Mouse (Mus musculus) left cerebral cortex, postnatal 10 days (tissue): ENCODE results near the gene Spib. TPM values are rescaled to one million over a fixed set of nuclear protein-coding genes. Genes with fewer than 3 reads are reported as not detected.

Experiments
- DNase-seq, 2 experiments: peaks; one replicate each; pipeline ENCODE4 v3.0.0; 2021 to 2022; ENCODE audit warnings: low spot score in 2 of 2, mixed read lengths in 1 of 2; ENCODE audit errors: extremely low spot score in 1 of 2
- intact Hi-C: fragments of 180-260 bp; cut with DNase I; formaldehyde crosslinking; loops from one replicate; pipeline ENCODE4 v1.15.1; 2025
- total RNA-seq, 2 experiments: library from RNA; stranded (reverse); gene quantifications; 2 replicates each; pipeline ENCODE4 v1.2.3; 2021

Gene Spib
- total RNA-seq, result under 1 TPM in 1 of 2 experiments, not detected in 1; 0.13 TPM

DNA sequence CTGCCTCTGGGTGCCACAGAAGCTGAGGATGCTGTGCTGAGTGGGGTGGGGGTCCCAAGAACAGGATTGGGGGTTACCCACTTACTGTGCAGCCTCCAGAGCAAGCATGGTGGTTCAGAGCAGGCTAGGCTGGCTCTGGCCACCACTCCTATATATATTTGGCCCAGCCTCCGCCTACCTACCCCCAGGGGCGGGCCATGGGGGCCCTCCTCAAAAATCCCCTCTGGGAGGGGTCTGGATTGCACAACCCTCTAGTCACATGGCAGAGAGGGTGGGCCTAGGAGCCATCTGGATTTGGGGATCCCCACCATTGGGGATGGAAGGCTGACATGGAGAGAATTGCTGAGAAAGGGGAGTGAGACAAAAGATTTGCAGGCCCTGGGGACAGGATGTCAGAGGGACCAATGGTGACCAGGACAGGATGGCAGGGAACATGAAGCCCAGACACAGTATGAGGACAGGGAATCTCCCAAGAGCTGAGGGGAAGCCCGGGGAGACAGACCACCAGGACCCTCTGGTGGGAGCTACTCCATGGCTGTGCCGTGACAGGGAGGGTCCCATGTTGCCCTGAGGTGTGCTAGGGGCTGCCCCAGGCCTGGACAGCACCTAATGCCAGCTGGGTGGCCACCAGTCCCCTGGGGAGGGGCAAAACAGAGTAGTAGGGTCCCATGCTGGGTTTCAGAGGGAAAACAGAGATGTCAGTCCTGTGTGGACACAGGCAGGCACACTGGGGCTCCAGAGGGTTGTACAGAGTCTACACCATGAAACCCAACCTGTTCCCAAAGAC lies at the start of gene Spib:
Gene Spib (minus strand): TSS at position 126 of the 787 bp plus-strand sequence.
- DNase-seq, result no peak
- intact Hi-C loops, result no loop called here

DNA sequence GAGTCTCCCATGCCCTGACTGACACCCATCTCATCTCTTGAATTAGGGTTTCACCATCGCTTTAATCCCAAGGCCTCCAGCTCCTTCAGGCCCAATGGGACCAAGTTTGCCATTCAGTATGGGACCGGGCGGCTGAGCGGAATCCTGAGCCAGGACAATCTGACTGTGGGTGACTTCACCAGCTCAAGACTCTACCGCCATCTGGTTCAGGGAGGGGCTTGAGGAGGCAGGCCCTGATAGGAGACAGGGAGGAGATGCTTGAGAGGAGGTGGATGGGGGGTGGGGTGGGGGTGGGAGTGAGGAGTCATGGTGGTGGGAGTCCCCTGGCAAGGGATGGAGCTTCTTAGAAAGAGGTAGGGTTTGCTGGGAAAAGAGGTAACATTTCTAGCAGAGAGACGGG lies 49.8 kb upstream of the Spib start:
- intact Hi-C loops, result no loop called here

DNA sequence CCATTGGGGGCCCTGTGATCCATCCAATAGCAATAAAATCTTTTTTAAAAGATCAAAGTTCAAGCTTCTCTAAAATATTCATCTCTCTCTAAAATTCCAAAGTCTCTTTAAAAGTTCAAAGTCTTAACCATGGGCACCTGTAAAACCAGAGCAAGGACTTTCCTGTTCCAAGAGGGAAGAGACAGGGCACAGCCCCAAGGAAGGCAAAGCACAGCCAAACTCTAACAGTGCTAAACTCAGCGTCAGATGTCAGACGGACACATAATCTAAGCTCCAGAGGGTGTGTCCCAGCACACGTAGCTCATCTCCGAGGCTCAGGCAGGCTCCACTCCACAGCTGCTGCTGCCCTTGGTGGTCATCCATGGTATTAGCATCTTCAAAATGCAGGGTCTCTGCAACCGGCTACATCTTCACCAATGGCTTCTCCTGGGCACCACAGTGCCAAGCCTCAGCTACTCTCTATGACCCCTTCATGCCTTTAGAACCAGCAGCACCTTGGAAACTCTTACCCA lies 44.5 kb upstream of the Spib start:
- no peak for DNase-seq
- intact Hi-C loops, result no loop called here

More for the DNA sequence above, 49.8 kb upstream of the Spib start:
- no peak for DNase-seq

DNA sequence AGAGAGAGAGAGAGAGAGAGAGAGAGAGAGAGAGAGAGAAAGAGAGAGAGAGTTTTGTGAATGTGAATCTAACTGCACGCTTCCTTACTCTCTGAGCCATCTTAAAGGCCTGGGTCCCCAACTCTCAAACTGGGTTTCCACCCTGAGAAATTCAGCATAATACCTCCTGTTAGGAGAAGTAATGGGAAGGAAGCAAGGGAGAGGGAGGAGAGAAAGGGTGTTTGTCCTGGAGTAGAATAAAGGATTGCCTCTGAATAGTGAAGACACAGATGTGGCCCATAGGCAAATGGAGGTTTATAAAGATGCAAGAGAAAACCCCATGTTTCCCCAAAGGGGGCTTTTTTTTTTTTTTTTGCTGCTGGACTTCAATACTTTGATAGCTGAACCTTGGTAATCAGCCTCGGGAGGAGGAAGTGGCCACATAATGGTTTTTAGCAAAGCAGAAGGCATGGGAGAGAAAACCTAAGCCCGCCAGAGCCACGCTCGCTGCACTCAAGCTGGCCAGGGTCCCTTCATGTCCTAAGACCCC lies 41.1 kb upstream of the Spib start:
- intact Hi-C loops, result no loop called here
- DNase-seq, result no peak

DNA sequence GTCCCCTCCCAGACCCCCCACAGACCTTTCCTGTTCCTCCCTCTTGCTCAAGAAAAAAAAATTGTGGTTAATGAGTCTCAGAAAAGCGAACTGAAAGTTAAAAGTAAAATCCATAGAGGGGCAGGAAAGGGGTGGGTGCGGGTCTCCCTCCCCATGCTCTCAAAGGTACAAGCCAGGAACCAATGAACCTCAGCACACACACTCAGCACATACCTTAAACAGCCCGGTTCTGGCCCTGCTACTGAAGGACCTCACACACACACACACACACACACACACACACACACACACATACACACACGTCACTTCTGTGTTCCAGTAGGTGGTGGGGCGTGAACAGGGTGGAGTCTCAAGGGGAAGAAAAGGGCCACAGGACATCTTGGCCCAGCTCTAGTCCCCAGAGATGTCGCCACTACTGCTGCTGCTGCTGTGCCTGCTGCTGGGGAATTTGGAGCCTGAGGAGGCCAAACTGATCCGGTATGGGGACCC lies 40.4 kb upstream of the Spib start, which contains the start of gene Napsa:
Gene Napsa (plus strand): TSS at position 168 of the 489 bp plus-strand sequence.
- intact Hi-C loops, result no loop called here
- DNase-seq, result no peak

DNA sequence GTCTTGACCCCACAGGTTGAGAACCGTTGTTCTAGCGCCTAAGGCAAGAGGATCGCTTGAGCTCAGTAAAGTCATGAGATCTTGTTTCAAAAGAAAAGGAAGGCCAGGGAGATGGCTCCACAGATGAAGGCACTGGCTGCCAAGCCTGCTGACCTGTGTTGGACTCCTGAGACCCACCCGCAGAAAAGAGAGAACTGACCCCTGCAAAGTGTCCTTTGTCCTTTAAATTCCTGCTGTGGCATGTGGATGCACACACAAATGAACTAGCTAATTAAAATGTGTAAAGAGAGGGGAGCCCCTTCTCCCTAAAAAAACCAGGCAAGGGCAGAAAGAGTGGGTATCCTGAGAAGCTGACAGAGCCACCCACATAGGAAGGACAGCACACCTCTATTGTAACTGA lies 39.9 kb upstream of the Spib start:
- intact Hi-C loops, result no loop called here
- DNase-seq, result no peak

DNA sequence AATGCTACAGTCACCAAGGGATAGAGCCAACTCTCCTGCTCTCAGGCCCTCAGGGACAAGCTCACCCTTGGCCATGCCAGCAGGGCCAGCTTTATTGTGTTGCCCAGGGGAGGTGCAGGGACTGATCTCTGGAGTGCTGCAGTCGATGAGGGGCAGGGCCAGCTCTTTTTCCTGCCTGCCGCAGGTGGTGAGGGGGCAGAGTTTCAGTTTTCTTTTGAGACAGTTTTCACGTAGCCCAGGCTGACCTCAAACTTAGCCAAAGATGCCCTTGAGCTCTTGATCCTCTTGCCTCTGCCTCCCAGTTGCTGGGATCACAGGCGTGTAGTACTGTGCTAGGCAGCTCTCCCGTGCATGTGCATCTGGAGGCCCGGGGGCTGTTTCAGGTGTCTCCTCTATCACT lies 39.1 kb upstream of the Spib start:
- DNase-seq, result no peak
- intact Hi-C loops, result no loop called here

DNA sequence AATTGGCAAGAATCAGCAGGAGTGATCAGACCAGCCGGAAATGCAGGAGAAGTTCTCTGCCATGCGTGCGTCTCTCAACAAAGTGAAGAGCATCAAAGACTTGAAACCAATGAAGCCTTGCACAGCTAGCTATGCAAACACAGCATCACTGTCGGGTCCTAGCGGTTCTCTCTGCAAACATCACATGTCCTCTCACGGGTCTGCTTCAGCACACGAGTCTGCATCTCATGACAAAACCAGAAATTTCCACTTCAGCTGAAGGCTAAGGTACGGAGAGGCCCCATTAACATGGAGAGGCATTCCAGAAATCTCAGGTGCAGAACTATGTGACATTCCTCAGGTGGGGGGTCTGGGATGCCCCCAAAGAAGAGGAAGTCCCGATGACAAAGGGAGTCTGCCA lies 36.9 kb upstream of the Spib start:
- DNase-seq, result no peak
- intact Hi-C loops, result loop anchor here (5.0 kb wide), 1 partner anchor 78 kb away; no protein-coding TSS in a partner anchor

DNA sequence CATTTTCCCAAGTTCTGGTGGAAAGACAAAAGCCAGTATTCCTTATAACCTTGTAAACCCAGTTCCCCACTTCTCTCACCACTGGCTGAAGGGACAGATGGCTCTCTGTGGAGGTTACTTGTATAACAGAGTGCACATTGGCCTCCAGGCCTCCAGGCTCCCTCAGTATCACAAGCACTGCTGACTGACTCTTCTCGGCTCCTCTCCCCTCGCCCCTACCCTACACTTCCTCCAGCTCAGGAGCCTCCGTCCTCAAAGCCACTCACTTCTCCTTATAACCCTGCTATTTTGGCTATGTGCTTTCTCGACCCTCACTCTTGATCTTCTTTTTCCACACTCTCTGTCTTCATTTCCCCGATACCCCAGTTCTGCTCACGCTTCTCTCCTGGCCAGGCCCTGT lies 33.5 kb upstream of the Spib start:
- DNase-seq, result no peak
- intact Hi-C loops, result loop anchor here (5.0 kb wide), 1 partner anchor 82 kb away; no protein-coding TSS in a partner anchor

DNA sequence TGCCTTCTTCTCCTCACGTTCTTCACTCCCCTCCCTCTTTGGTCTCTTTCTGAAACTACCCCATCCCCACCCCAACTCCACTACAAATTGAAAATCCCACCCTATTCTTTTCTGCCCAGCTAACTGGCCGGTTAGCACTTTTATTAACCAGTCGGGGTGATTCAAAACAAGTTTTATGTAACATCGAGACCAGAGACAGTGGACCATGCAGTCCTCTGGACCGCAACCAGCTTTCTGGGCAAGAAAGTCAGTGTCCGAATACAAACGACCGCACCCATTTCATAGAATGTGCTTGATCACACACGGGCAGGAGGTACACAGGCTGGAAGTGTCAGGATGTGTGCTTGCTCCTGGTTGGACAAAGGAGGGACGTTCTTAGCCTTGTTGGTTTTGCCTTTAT lies 32.6 kb upstream of the Spib start:
- intact Hi-C loops, result loop anchor here (5.0 kb wide), 1 partner anchor 42 kb away; the partner anchor contains the start of gene Mybpc2
- DNase-seq, result no peak

DNA sequence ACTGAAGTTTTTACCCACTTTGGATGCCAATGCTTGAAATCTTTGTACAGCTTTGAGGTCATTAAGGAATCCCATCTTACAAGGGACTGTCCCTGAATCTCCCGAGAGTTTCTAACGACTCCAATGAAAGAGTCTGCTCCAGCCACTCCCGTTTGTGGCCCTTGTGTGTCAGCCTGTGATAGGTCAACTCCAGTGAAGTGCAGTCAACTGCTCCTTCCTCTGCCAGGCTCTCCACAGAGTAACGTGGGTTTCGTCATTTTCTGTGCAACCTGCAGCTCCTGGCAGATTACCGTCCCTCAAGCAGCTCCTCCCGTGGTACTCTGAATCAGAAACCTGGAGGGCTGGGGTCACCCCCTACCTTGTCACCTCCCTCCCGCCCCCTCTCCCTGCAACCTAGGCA lies 31.4 kb upstream of the Spib start:
- no peak for DNase-seq
- intact Hi-C loops, result loop anchor here (5.0 kb wide), 1 partner anchor 41 kb away; the partner anchor contains the start of gene Mybpc2

DNA sequence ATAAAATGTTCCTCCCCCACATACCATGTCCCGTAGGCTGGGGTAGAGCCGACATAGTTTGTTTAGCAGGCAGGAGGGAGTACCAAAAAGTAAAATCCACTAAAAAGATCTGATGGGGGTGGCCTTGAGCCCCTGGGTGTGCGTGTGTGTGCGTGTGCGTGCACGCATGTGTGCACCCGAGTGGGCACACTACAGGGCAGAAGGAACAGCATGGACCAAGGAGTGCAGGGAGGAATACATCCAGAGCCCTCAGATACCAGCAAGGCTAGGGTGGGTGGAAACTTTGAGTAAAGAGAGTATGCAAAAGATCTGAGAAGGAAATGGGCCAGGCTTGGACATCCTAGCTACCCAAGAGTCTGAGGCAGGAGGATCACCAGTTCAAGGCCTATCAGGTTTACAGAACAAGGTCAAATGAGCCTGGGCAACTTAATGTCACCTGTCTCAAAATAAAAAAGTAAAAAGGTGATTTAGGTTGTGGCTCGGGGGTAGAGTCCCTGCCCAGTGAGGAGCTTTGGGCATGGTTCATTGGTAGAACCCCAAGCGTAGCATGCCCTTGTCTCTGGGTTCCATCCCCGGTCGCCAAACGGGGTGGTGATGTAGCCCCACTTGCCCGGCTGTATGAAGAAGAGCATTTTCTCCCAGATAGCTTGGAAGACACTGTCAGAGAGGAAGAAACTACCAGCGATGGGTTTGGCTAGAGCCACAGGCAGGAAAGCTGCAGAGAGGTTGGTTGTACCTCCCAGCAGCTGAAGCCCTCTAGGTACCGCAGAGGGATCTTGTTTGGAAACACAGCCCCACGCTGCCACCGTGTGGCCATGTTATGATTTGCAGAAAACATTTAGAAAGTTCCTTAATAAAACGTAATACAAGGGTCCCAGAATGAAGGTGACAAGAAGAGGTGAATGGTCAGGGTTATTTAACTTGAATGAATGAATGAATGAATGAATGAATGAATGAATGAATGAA lies 28.8 kb upstream of the Spib start:
- intact Hi-C loops, result loop anchor here (5.0 kb wide), 1 partner anchor 38 kb away; the partner anchor contains the start of gene Mybpc2
- DNase-seq, result peak; percentile 62 to 78

DNA sequence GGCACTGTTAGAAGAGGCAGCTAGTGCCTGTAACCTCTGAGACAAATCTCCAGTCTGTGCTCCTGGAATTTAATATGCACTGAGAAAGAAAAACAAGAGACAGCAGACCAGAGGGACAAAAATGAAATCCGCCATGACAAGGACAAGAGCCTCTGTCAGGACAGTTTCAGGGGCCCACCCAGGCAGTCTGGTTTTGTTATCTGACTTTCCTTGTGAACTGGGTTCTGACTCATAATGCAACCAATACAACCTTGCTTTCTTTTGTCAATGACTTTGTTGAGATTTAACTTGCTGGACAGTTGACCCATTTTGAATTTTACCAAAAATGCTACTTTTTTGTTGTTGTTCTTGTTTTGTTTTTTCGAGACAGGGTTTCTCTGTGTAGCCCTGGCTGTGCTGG lies 25.8 kb upstream of the Spib start:
- DNase-seq, result no peak
- intact Hi-C loops, result loop anchor here (10.0 kb wide), 1 partner anchor 183 kb away; no protein-coding TSS in a partner anchor

DNA sequence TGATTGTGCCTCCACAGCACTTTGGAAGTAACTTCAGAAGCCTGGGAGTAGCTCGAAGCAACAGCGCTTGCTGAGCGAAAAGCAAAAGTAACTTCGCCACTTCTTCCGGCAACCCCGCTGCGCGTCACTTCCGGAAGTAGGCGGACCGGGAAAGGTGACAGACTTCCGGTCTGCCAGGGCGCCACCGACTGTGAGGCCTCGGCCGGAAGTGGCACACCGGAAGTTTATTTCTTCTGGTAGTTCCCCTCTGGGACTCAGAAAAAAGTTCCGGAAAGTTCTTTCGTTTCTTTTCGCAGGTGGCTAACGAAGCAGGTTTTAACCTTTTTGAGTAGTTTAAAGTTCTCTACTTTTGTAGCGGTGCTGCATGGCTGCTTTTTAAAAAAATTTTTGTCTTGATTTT lies 22.0 kb upstream of the Spib start, which contains the start of gene Nr1h2:
Gene Nr1h2 (minus strand): TSS at position 126 of the 400 bp plus-strand sequence.
- DNase-seq, result peak; percentile 94 to 98
- intact Hi-C loops, result loop anchor here (5.0 to 10.0 kb wide), 2 partner anchors 57 to 179 kb away; partner anchors contain the start of genes Emc10 and Fam71e1

DNA sequence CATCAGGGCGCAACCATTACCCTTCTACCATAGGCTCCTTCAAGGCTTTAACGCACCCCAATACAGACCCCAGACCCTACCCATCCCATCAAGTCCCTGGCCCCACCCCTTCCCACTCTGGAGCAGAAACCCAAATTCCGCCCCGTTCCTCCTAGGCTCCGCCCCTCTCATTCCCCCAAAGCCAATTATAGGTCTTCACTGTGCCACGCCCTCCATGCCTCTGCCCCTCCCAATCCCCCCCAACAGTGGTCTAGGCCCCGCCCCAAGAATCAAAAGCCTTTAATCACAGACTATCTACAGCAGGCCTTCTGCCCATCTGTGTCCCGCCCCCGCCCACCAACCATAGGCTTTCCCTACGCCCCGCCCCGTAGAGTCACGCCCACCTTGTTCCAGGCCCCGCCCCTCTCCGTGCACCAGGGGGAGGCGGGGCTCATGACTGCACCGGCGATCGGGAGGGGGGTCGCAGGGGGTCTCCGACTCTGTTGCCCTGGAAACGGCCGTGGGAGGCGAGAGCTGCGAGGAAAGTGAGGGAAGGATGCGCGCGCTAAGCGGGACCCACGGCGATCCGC lies 21.4 kb upstream of the Spib start:
- DNase-seq, result peak; percentile 40 to 90
- intact Hi-C loops, result loop anchor here (5.0 to 10.0 kb wide), 2 partner anchors 56 to 178 kb away; partner anchors contain the start of genes Emc10 and Fam71e1

DNA sequence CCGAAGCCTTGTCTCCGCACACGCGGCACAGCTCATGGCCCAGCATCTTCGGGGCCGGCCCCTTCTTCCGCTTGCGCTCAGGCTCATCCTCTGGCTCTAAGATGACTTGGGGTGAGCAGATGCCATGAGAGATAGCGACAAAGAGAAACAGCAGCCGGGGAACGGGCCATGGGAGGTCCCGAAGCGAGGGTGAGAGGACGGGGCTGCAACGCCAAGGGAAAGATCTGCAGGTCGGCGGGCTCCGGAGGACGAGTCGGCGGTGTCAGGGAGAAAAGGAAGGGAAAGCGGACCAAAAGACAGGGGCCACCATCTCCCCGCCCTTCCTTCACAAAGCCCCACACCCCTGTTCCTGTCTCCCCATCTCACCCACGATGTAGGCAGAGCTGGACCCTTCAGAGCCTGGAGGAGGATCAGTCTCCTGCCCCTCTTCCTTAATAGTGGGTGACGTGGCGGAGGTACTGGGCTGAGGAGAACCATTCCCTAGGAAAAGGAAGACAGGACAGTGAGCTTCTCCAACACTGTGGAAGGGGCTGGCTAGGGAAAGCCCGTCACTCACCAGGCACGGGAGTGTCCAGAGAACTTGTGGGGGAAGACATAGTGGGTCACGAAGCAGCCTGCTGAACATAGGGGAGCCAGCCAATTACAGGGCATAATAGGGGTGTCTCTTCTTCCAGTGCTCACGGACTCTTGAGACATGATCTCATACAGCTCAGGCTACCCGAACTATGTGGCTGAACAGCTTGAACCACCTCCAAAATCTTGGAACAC lies 20.5 kb upstream of the Spib start:
- DNase-seq, result no peak
- intact Hi-C loops, result loop anchor here (5.0 to 10.0 kb wide), 2 partner anchors 55 to 178 kb away; partner anchors contain the start of genes Emc10 and Fam71e1

DNA sequence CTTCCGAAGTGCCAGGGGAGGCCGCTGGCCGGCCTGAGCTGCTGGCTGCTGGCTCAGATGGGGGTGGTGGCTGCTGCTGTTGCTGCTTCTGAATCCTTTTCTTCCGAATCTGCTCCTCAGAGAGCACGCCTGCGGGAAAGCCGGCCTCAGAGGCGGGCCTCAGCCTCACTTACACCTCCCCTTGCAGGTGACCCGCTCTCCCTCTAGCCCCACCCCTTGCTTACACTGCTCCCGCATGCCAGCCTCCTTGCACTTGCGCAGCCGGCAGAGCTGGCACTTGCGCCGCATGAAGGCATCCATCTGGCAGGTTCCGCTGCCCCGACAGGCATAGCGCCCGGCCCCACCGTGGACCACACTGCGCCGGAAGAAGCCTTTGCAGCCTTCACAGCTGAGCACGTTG lies 19.9 kb upstream of the Spib start:
- DNase-seq, result no peak
- intact Hi-C loops, result loop anchor here (5.0 to 10.0 kb wide), 2 partner anchors 54 to 177 kb away; partner anchors contain the start of genes Emc10 and Fam71e1
